Mouse (Mus musculus): ENCODE measurements at regions not wholly inside any gene's neighbourhood (a gene's known extent, or its start where the extent isn't known, plus 50 kb on each side); places are given as distances from the start of the nearest gene placed in this dataset.

GRCm38 (mm10) chr15:97125836-97126822 is 70.4 kb upstream of the Slc38a4 start:
- no peak for DNase-seq

- no peak for DNase-seq
These were observed 66.5 kb upstream of the Slc38a4 start for GRCm38 (mm10) chr15:97122263-97122662.

- DNase-seq: no peak
These were observed 56.9 kb upstream of the Slc38a4 start for GRCm38 (mm10) chr15:97112452-97113200.

GRCm38 (mm10) chr15:97111320-97112192 is 55.8 kb upstream of the Slc38a4 start:
- no peak for DNase-seq

GRCm38 (mm10) chr15:97107779-97108178 is 52.0 kb upstream of the Slc38a4 start:
- DNase-seq: no peak

GRCm38 (mm10) chr15:97106556-97106955 is 50.8 kb upstream of the Slc38a4 start:
- no peak for DNase-seq
